Mouse (Mus musculus): ENCODE measurements at regions not wholly inside any gene's neighbourhood (a gene's known extent, or its start where the extent isn't known, plus 50 kb on each side); places are given as distances from the start of the nearest gene placed in this dataset.

DNA sequence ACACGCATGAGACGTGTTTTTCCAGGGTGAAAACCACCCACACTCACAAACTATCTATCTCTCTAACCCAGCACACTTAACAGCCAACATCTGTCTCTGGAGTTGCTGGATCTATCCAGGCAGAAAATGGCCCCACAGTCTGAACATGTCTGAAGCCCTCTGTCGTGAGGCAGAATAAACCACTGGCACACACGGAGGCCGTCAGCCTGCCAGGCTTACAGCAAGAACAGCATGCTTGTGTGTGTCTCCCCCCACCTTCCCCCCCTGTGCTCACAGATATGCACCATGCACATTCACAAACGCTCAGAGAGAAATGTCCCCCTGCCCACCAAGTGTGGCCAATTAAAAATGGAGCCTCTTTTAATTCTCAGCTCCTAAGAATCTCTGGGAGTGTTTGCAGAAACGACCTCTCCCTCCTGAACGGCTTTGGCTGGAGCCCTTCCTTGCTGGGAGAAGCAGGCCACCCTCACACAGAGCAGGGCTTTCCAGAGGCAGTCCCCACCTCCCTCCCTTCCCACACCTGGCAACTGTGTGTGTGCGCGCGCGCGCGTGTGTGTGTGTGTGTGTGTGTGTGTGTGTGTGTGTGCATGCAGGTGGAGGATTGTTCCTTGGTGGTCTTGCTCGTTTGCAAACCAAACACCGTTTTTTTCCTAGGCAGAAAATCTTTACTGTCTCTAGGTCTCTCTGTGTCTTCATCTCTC lies 88.7 kb downstream of the Edn3 start:
- ChIA-PET CTCF (interaction anchor here (0.6 to 0.8 kb wide), 5 partner anchors 36 to 543 kb away, joined by 3 to 5 read pairs (median 4); no protein-coding TSS in a partner anchor), POLR2A (interaction anchor here in 2 of 4 experiments (0.6 to 0.7 kb wide), 2 partner anchors 81 to 200 kb away, joined by 3 to 4 read pairs; no protein-coding TSS in a partner anchor)

DNA sequence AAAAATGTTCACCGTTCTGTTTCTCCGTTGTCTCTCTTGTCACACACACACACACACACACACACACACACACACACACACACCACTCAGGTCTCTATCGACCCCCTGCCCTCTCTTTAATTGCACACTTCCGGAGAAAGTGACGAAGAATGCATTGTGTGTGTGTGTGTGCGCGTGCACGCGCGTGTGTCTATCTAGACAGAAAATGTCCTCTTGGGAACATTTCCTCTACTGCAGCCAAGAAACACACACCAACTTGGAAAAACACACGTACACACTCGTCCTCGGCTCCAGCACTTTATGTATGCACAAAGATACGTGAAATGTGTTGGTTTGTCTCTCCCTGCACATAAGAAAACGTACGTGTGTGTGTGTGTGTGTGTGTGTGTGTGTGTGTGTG lies 90.4 kb downstream of the Edn3 start:
- CTCF ChIA-PET: interaction anchor here (0.6 to 1.2 kb wide), 12 partner anchors 57 to 540 kb away, joined by 3 to 14 read pairs (median 4); no protein-coding TSS in a partner anchor

DNA sequence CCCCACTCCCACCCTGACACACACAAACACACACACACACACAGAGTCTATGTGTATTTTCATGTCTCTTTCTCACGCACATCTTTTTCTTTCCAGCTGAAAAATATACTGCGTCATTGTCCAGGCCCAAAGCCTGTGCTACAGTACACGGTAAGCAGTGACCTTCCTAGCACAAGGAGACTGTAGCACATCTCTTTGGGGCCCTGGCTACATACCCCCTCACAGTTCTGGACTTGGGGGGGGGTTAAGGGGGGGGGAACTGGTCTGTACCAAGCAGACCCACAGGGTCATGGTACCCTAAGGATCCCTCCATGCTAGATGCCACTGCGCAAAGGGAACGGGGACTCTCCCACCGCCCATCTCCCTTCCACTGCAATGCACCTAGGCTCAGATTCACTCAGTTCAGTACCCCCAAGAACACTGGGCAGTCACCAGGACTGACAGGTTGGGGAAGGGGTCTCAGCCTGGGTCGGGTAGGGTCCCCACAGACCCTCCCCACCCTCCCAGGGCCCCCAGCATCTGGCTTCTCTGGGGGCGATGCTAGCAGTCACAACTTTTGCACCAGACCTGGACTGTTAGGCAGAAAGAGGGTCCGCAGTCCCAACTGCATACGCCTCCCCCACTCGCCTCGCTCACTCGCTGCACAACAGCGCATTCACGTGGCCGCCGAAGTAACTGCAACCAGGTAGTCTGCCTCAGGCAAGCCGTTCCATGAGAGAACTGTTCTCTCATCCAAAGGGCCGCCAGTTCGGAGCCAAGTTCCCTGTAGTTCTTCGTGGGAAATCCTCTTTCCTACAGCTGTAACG lies 91.3 kb downstream of the Edn3 start:
- POLR2A ChIA-PET: interaction anchor here in 3 of 4 experiments (0.6 kb wide), 4 partner anchors 20 to 368 kb away, joined by 3 to 4 read pairs (median 4); no protein-coding TSS in a partner anchor

More for the DNA sequence above, 90.4 kb downstream of the Edn3 start:
- POLR2A ChIA-PET: interaction anchor here in 2 of 4 experiments (0.6 kb wide), 2 partner anchors 20 to 82 kb away, joined by 3 to 4 read pairs; no protein-coding TSS in a partner anchor

DNA sequence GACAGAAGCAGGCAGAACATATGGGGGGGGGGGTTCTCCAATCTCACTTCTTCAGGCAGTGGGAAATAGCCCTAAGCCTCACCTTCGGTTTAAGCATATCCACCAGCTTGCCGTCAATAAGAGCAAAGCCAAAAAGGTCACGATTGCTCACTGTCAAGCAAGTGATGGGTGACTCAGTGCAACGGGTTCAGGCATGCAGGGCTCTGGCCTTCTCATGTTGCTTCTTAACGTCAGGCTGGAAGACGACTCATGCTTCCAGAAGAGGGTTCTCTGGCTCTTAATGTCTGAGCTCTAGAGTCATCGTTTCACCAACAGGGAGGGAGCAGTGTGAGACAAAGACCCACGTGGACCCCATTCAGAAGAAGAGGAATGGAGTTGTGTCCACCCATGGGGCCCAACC lies 93.4 kb downstream of the Edn3 start:
- CTCF ChIA-PET: interaction anchor here in 2 of 4 experiments (0.6 to 1.0 kb wide), 2 partner anchors 97 to 543 kb away, joined by 3 to 6 read pairs; no protein-coding TSS in a partner anchor

More for the DNA sequence above, 91.3 kb downstream of the Edn3 start:
- CTCF ChIA-PET: interaction anchor here (0.6 to 1.2 kb wide), 10 partner anchors 58 to 540 kb away, joined by 3 to 14 read pairs (median 4); no protein-coding TSS in a partner anchor

DNA sequence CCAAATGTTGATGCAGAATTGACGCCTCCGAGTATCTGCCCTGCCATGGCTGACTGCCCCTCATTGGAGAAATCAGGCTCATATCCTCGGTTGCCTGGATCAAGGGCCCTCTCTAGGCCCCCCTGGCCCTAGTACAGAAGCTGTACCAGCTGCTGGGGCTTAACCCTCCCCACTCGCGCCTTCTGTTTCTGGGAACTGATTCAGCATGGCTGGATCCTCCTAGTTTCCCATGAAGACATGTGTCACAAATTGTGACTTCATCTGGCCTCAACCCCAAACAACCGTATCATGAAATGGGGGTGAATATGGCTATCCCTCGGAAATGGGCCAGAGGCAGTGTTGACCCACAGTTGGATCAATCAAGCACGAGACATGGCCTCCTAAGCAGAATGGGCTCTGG lies 95.1 kb downstream of the Edn3 start:
- ChIA-PET POLR2A (no interaction called here), CTCF (interaction anchor here in 2 of 4 experiments (1.3 to 1.5 kb wide), 3 partner anchors 74 to 544 kb away, joined by 3 to 4 read pairs (median 3); no protein-coding TSS in a partner anchor)

More for the DNA sequence above, 93.4 kb downstream of the Edn3 start:
- POLR2A ChIA-PET: interaction anchor here in 1 of 4 experiments (0.6 kb wide), 1 partner anchor 476 kb away, joined by 3 read pairs; no protein-coding TSS in a partner anchor

DNA sequence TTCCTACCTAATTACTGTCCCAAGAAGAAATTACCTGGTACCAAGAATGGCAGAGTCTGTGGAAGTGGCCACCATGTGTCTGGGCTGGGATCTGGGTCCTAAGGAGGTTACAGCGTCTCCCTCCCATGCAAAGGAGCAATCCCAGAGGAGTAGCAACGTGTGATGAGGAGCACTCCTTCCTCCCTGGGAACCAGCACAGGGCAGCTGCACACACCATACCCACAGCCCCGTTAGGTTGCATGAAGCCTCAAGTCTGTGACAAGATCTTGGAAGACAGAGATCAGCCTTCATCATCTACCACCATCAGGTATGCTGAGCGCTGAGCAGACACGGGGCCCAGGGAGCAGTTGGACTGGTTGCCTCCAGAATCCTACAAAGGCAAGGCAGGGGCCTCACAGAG lies 95.7 kb downstream of the Edn3 start:
- POLR2A ChIA-PET: interaction anchor here in 1 of 4 experiments (0.7 kb wide), 1 partner anchor 147 kb away, joined by 3 read pairs; no protein-coding TSS in a partner anchor

DNA sequence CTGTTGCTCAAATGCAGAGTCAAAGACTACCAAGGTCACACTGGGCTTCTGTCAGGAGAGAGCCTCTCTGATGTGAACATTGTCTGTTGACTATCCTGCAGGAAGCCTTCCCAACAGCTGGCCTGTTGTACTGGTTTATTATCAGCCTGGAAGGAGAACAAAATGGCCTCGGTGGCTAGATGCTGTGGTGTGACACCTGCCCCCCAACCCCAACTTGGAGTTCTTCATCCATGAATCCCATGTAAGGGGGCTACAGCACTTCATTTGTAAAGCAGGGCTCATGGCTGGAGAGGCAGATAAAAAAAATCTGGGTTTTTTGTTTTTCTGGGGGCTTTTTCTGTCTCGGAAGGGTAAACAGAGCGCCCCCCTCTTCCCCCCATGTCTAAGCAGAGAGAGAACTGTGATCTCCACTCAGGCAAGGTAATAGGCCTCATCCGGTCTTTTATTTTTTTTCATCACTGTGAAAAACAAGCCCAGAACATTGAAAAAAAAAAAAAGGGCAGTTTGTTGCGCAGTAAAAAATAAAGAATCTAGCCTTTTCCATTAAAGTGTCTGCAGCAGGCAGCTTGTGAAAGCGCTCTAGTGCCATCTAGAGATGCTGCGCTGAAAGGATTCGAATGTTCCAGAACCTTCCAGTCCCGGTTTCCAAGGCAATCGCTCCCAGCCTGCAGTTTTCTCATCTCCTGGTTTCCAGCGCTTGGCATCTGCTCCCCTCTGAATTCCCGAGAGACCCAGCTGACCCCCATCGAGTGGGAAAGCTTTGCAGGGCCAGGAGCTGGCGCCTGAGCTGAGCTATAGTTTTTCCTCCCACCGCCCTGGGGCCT lies 97.8 kb downstream of the Edn3 start:
- ChIA-PET POLR2A (interaction anchor here in 1 of 4 experiments (0.6 kb wide), 1 partner anchor 28 kb away, joined by 3 read pairs; no protein-coding TSS in a partner anchor), CTCF (interaction anchor here (0.5 to 2.3 kb wide), 17 partner anchors 12 to 1253 kb away, joined by 3 to 20 read pairs (median 3); no protein-coding TSS in a partner anchor)

More for the DNA sequence above, 95.7 kb downstream of the Edn3 start:
- CTCF ChIA-PET: interaction anchor here in 2 of 4 experiments (1.1 to 1.5 kb wide), 3 partner anchors 45 to 545 kb away, joined by 3 to 5 read pairs (median 4); no protein-coding TSS in a partner anchor

DNA sequence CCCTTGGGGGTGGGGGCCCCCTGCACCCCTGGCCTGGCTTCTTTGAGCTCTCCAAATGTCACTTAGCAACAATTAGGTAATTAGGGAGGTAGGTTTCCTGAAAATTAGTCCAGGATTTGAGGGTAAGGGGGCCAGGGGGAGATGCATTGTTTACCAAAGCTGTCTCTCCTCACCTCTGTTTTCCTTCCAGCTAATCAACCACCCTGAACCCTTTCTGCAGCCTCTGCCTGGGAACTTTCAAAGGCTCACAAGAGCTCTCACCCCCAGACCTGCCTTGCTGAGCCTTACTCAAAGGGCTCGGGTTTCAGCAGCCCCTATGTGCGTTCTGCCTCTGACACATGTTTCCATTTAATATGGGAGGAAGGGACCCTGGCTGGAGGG lies 98.4 kb downstream of the Edn3 start:
- ChIA-PET POLR2A (no interaction called here), CTCF (interaction anchor here (0.5 to 2.3 kb wide), 19 partner anchors 12 to 1297 kb away, joined by 3 to 20 read pairs (median 3); no protein-coding TSS in a partner anchor)

DNA sequence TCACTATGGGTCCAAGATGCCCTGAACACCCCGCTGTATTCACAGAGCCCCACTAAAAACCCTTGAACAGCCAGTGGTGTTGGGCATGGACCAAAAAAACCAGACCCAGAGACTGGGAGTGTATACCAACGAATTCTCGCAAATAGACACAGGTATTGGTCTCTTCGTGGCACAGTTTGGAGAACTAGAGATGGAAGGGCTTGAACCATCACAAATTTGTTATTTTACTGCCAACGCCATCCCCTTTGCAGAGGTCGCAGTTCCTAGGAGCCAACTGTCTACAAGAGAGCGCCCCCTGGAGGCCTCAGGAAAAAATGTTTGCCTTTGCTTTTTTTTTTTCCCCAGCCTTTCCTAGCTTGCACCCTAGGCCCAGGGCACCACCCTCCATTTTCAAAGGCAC lies 99.1 kb downstream of the Edn3 start:
- CTCF ChIA-PET: interaction anchor here (0.6 to 2.3 kb wide), 32 partner anchors 12 to 1298 kb away, joined by 3 to 20 read pairs (median 3); no protein-coding TSS in a partner anchor
- POLR2A ChIA-PET: no interaction called here

DNA sequence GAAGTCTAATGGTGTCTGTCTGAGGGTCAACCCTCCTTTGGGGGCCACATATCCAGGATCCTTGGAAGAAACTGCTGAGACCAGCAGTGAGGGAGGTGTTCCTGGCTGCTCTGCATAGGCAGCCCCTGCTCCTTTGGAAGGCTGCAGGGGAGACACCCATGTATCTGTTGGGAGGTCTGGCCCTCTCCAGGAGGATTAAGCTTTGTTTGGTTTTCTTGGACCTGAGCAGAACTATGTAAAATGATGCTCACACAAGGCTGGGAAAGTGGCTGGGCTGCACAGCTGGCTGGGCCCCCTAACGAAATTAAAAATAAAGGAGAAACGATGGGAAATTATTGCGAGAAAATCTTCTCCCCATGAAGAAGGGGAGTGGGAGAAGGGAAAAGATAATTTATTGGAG lies 104.2 kb downstream of the Edn3 start:
- CTCF ChIA-PET: interaction anchor here in 1 of 4 experiments (0.9 kb wide), 1 partner anchor 191 kb away, joined by 3 read pairs; no protein-coding TSS in a partner anchor
- POLR2A ChIA-PET: no interaction called here

DNA sequence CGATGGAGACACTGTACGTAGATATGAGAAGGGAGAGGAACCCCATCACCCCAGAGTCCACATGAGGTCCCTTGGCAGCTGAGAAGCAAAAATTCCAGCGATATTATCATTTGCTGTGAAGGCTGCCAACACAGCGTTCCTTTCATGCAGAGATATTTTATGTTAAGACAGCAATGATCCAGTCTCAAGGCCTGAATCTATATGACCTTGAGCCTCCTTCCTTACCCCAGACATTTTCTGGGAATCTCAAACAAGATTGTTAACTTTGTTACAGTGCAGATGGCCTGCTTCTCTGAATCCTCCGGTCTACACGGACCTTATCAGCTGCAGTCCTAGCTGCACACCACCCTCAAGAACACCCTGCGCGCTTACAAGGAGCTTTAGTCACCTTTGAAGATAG lies 106.1 kb downstream of the Edn3 start:
- POLR2A ChIA-PET: no interaction called here

DNA sequence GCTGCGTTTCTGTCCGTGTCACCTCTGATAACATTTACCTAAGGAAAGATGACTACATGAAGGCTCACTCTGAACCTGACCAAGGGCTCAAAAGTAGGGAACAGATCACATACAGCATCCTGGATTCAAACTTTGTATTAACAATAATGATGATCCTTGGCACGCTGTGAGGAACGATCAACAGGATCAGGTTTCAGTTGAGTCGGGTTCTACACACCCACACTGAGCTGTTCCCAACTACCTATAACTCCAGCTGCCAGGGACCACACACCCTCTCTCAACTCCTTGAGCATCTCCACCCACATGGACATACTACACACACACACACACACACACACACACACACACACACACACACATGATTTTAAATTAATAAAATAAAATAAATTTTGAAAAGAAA lies 107.0 kb downstream of the Edn3 start:
- CTCF ChIA-PET: interaction anchor here in 3 of 4 experiments (0.6 to 1.0 kb wide), 3 partner anchors 50 to 758 kb away, joined by 3 to 5 read pairs (median 3); no protein-coding TSS in a partner anchor
- POLR2A ChIA-PET: interaction anchor here in 1 of 4 experiments (0.7 kb wide), 1 partner anchor 20 kb away, joined by 5 read pairs; no protein-coding TSS in a partner anchor

More for the DNA sequence above, 106.1 kb downstream of the Edn3 start:
- CTCF ChIA-PET: no interaction called here

DNA sequence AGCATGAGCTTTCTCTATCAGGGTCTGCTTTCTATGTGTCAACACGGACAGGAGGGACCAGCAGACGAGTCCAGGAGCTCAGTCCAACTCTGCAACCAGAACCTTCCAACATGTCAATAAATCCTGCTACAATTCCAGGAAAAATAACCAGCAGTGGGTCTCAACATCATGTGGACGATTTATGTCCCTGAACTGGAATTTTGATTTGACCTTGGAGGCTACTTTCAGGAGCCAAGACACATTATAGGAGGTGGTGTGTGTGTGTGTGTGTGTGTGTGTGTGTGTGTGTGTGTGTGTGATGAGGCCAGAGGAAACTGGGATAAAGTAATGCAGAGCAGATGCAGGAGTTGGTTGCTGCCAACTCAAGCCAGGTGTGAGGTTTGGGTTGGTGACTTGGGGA lies 107.8 kb downstream of the Edn3 start:
- ChIA-PET CTCF (interaction anchor here in 2 of 4 experiments (0.7 to 1.0 kb wide), 2 partner anchors 49 to 532 kb away, joined by 3 to 5 read pairs; no protein-coding TSS in a partner anchor), POLR2A (no interaction called here)

DNA sequence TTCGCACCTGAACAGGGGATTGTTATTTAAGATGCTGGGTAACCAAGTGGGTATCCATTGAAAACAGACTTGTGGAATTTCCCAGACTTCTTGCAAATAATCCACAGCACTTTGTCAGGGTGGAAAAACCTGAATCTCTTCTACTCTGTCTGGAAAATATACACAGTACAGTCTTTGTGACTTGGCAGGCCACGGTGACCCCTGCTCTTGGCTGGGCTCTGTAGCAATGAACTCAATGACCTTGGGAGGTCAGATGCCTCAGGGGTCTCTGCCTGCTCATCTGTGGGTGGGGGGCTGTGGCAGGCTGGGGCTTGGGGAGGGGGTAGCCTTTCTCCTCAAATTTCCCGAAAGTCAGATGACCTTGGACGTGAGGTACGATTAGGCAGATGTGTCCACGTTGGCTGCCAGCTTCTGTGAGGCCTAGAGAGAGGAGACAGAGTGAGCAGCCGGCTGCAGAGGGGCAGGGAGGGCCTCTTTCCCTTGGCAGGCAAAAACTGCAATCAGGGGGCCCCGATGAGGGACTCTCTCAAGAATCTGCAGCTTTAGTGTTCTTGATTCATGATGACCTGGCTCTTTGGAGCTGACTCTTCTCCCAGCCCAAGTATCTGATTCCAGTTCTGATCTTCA lies 108.4 kb downstream of the Edn3 start:
- CTCF ChIA-PET: interaction anchor here in 1 of 4 experiments (1.2 kb wide), 1 partner anchor 98 kb away, joined by 4 read pairs; no protein-coding TSS in a partner anchor
- POLR2A ChIA-PET: no interaction called here

DNA sequence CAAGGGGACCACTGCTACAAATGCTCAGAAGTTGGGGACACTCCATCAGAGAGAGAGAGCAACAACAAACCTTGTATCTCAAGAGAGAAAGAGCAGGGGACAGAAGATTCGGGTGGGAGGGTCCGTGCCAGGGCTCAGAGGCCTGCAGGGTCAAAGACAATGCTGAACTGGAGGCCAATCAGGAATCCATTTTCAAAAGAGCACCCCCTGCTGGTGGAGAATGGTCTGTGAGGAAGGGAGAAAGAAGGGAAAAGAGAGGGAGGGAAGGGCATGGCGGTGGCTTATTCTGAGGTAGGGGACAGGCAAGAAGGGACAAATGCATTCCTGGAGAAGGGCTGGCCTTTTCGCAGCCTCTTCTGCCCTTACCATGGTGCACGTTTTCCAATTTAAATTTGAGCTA lies 109.9 kb downstream of the Edn3 start:
- POLR2A ChIA-PET: no interaction called here
- CTCF ChIA-PET: interaction anchor here in 3 of 4 experiments (0.5 to 1.9 kb wide), 7 partner anchors 12 to 366 kb away, joined by 3 to 4 read pairs (median 3); no protein-coding TSS in a partner anchor

DNA sequence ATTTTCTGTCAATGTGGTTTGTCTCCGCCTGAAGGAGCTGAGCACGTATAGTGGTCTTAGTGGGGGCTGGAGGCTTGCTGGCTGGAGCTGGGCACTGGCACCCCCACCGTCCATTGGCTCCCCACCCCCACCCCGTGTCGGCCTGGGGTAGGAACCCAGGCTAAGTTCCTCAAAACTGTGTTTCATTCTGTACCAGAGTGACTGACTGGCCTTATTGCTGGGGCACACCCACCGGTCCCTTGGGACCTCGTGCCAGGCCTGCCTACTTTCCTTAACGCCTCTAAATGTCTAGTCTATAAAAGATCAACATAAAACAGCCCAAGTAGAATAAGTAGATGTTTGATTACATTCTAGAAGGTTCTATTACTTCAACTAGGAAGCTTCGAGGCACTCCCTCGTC lies 110.8 kb downstream of the Edn3 start:
- POLR2A ChIA-PET: interaction anchor here in 1 of 4 experiments (0.7 kb wide), 1 partner anchor 20 kb away, joined by 3 read pairs; no protein-coding TSS in a partner anchor

DNA sequence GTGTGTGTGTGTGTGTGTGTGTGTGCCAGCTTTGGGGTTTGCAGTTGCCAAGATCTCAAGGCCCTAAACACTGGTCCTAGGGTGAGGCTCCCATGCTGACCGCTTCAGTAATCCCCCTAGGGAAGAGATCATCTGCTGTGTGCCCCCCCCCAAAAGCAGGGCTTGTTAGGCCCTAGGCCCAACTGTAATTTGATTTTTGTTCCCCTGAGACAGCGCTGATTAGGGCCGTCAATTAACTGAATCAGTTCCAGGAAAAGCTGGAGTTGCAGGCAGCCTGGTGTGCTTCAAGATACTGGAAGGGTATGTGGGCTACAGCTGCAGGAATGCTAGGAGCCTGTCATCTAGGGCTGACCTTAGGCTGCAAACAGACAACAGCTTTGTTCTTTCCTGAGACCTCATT lies 111.4 kb downstream of the Edn3 start:
- CTCF ChIA-PET: interaction anchor here (0.5 to 1.5 kb wide), 5 partner anchors 12 to 58 kb away, joined by 3 to 6 read pairs (median 4); no protein-coding TSS in a partner anchor
- POLR2A ChIA-PET: interaction anchor here in 1 of 4 experiments (0.7 kb wide), 1 partner anchor 21 kb away, joined by 3 read pairs; no protein-coding TSS in a partner anchor

More for the DNA sequence above, 110.8 kb downstream of the Edn3 start:
- CTCF ChIA-PET: interaction anchor here in 3 of 4 experiments (0.6 to 1.9 kb wide), 8 partner anchors 11 to 367 kb away, joined by 3 to 6 read pairs (median 3); no protein-coding TSS in a partner anchor
